Mouse (Mus musculus) heart, embryonic 10.5 days (tissue): ENCODE measurements around the gene Gm10912. TPM values are rescaled to one million over a fixed set of nuclear protein-coding genes. Genes with fewer than 3 reads are reported as not detected.
"Not testable (repeated sequence)": the region's sequence is repeated elsewhere in the genome, so short reads cannot be mapped to it uniquely, and the experiment has no call there.

ENCODE experiments used
- DNase-seq: peaks from one replicate; pipeline ENCODE4 v3.0.0-alpha.2; 2017; ENCODE audit warnings: low spot score
- H3K27ac ChIP-seq: fragments of 300-500 bp; sonication (generic); 2 replicates; pipeline ENCODE4 v1.5.1; 2016; ENCODE audit warnings: mild to moderate bottlenecking
- H3K27me3 ChIP-seq: fragments of 300-500 bp; sonication (generic); 2 replicates; pipeline ENCODE4 v1.6.1; 2016; ENCODE audit warnings: mild to moderate bottlenecking; ENCODE audit not compliant: poor library complexity, insufficient read depth, severe bottlenecking
- H3K36me3 ChIP-seq: fragments of 300-500 bp; sonication (generic); 2 replicates; pipeline ENCODE4 v1.6.1; 2016; ENCODE audit warnings: mild to moderate bottlenecking, moderate library complexity
- H3K4me1 ChIP-seq: fragments of 300-500 bp; sonication (generic); 2 replicates; pipeline ENCODE4 v1.6.1; 2016; ENCODE audit warnings: mild to moderate bottlenecking
- H3K4me3 ChIP-seq: fragments of 300-500 bp; sonication (generic); 2 replicates; pipeline ENCODE4 v1.5.1; 2016; ENCODE audit warnings: mild to moderate bottlenecking, moderate library complexity
- H3K9me3 ChIP-seq: fragments of 300-500 bp; sonication (generic); 2 replicates; pipeline ENCODE4 v1.6.1; 2016; ENCODE audit warnings: mild to moderate bottlenecking, moderate library complexity
- WGBS: fragments of 180-500 bp; shearing (Covaris S2); methylation state at CpG from one replicate; pipeline ENCODE4 v1.1.7; 2016; 5-methylcytosine and 5-hydroxymethylcytosine counted together
- polyA plus RNA-seq: library from polyadenylated mRNA; unstranded; fragments of >200 nt; fragmentation: Nextera tagmentation; extraction: Ambion mirVana; gene quantifications from 2 replicates; pipeline ENCODE4 v1.2.1, GENCODE M21; 2016

Gene Gm10912
- polyA plus RNA-seq, 1 experiment from 2014 or later = not detected

DNA sequence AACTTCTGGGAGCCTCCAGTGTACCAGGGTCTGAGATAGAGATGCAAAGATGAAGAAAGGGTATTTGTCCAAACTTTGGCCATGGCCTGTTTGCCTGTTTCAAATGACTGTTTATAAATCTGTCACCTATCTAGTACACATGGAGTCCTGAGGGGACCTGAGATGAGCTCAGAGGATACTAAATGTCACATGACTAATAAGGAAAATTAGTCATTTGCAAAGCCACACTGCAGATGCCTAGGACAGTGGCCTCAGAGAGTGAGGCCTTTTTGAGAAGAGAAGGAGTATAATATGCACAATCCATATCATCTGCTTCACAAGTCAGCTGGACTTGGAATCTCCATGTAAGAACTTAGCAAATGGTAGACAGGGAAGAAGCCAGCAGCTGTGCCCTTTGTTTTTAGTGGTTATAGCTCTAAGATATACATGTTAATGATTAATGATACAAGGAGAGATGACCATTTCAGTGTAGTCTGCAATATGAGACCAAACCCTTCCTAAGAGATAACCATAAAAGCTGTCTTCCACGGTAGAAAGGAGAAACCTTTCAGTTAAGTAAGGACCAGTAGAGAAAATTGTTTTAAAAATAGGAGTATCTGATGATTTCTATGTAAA is 15.9 kb downstream of the Gm10912 start:
- not testable (repeated sequence) for H3K9me3 ChIP-seq, H3K36me3 ChIP-seq, H3K4me3 ChIP-seq, H3K27me3 ChIP-seq, H3K27ac ChIP-seq, H3K4me1 ChIP-seq, DNase-seq
- WGBS = no CpG with 5 or more reads among the region's 1 CpGs

DNA sequence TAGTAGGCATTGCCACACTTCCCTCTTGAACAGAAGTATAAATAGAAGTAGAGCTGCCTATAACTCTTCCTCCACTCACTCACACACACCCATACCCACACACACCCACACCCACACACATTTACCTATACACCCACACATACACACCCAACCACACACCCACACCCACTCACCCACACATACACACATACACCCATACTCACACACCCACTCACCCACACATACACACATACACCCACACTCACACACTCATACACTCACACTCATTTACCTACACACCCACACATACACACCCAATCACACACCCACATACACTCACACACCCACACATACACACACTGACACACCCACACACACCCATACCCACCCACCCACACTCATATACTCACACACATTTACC is 16.8 kb downstream of the Gm10912 start:
- H3K27ac ChIP-seq = no peak overlapping the region
- no peaks in the 10 kb centered on the region for H3K9me3 ChIP-seq
- no peaks in the 10 kb centered on the region for H3K36me3 ChIP-seq
- H3K27me3 ChIP-seq = no peaks in the 10 kb centered on the region
- peaks cover 7% of the 10 kb centered on the region; the same call in 1 of the 2 replicates for H3K4me1 ChIP-seq
- DNase-seq = no peak
- H3K4me3 ChIP-seq = no peak overlapping the region

- not testable (repeated sequence) for DNase-seq, H3K9me3 ChIP-seq, H3K36me3 ChIP-seq, H3K27ac ChIP-seq, H3K4me1 ChIP-seq, H3K4me3 ChIP-seq, H3K27me3 ChIP-seq
Observed at GRCm38 (mm10) chr2:104084027-104084426, 18.4 kb downstream of the Gm10912 start.

DNA sequence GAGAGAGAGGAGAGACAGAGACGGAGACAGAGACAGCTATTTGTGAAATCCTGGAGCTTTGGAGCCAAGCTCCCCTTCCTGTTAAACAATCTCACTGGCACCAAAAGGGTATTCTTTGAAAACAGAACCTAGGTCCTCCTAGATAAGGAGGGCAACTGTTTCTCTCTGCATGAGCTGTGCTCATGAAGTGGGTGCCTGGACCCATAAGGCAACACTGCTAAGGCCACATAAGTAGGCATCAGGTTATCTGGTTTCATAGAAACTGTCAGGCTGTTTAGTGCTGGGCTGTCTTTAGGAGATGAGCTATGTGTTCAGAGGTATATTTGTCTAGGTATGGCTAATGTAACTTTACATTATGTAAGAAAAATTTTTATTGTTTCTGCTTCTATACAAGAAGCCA is 21.9 kb downstream of the Gm10912 start:
- H3K36me3 ChIP-seq, H3K4me3 ChIP-seq, H3K27ac ChIP-seq, DNase-seq, H3K9me3 ChIP-seq, H3K4me1 ChIP-seq, H3K27me3 ChIP-seq: not testable (repeated sequence)
- 79% methylated on average over 1 of the region's 1 CpGs for WGBS

- 84% methylated on average over 2 of the region's 2 CpGs for WGBS
- Histone ChIP-seq H3K9me3 (no peaks in the 10 kb centered on the region), H3K27me3 (no peaks in the 10 kb centered on the region), H3K27ac (no peak overlapping the region), H3K4me3 (no peak overlapping the region), H3K36me3 (no peaks in the 10 kb centered on the region), H3K4me1 (peaks cover 21% of the 10 kb centered on the region)
- DNase-seq = peak; percentile 51
Observed at GRCm38 (mm10) chr2:104093305-104093704, 27.7 kb downstream of the Gm10912 start.

DNA sequence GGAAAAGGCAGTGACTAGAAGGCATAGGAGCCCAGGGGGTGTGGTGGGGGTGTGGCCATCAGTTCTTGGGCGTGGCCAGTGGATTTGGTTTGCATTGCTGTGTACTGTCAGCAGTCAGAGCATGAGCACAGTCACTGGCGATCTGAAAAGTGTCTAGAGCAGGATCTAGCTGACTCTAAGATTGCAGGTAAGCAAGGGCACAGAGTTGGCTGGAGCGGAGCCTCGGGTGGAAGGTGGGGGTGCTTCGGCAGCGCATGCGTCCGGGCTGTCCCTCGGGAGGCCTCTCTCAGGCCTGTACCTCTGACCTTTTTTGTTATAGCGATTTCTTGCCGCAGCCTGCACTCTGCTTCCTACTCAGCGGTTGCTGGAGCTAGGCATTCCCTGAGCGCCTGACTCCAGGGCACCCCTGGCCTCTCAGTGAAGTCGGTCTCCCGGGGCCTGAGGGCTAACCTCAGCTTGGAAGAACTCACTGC is 30.2 kb downstream of the Gm10912 start, which contains the start of gene Cd59a:
Gene Cd59a (plus strand): TSS at position 61 of the 473 bp plus-strand sequence.
- Histone ChIP-seq H3K36me3 (no peaks in the 10 kb centered on the region), H3K27ac (peak within 1 kb of the TSS; percentile 92), H3K4me3 (peak within 1 kb of the TSS; percentile 69), H3K27me3 (no peaks in the 10 kb centered on the region), H3K9me3 (no peaks in the 10 kb centered on the region), H3K4me1 (peaks cover 42% of the 10 kb centered on the region)
- peak; percentile 96 for DNase-seq
- WGBS = 1% methylated on average over 15 of the region's 15 CpGs

DNA sequence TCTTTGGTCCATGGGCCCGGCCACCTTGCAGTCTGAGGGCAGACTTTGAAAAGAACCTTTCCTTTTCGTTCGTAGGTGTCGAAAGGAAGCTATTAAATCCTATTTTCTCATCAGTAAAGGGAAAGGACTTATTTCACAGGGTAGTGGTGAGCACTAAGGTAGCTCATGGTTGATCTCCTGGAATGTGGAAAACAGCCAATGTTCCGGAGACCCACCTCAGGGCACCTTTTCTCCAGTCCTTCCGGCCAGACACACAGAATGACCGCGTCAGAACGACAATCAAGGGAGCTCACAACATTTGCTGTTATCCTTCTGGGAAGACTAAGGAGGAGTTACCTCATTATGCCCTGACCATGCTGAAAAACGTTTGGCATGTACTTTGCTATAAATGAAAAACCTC is 30.6 kb downstream of the Gm10912 start:
- H3K4me3 ChIP-seq = peak overlapping the region; percentile 69
- peak; percentile 71 for DNase-seq
- 26% methylated on average over 10 of the region's 10 CpGs for WGBS
- peak overlapping the region; percentile 92 for H3K27ac ChIP-seq
- no peaks in the 10 kb centered on the region for H3K9me3 ChIP-seq
- H3K27me3 ChIP-seq = no peaks in the 10 kb centered on the region
- no peaks in the 10 kb centered on the region for H3K36me3 ChIP-seq
- H3K4me1 ChIP-seq = peaks cover 42% of the 10 kb centered on the region

GRCm38 (mm10) chr2:104096796-104097195 is 31.2 kb downstream of the Gm10912 start:
- 49% methylated on average over 1 of the region's 1 CpGs for WGBS

GRCm38 (mm10) chr2:104097396-104097795 is 31.8 kb downstream of the Gm10912 start:
- Histone ChIP-seq H3K4me3 (peak overlapping the region; percentile 39), H3K4me1 (peaks cover 45% of the 10 kb centered on the region), H3K27ac (peak overlapping the region; percentile 67)
- 83% methylated on average over 4 of the region's 4 CpGs for WGBS
- H3K9me3 ChIP-seq, H3K36me3 ChIP-seq, H3K27me3 ChIP-seq: not testable (repeated sequence)
- peak; percentile 73 for DNase-seq

More at GRCm38 (mm10) chr2:104096796-104097195, 31.2 kb downstream of the Gm10912 start:
- H3K36me3 ChIP-seq, H3K27me3 ChIP-seq, H3K9me3 ChIP-seq: not testable (repeated sequence)
- DNase-seq = peak; percentile 74
- Histone ChIP-seq H3K4me1 (peaks cover 42% of the 10 kb centered on the region), H3K27ac (peak overlapping the region; percentile 92; the same call in 1 of the 2 replicates), H3K4me3 (peak overlapping the region; percentile 69)

GRCm38 (mm10) chr2:104098529-104099230 is 33.1 kb downstream of the Gm10912 start:
- peaks cover 58% of the 10 kb centered on the region for H3K4me1 ChIP-seq
- H3K4me3 ChIP-seq = peak overlapping the region; percentile 27; the same call in 1 of the 2 replicates
- no peaks in the 10 kb centered on the region for H3K36me3 ChIP-seq
- H3K27me3 ChIP-seq = no peaks in the 10 kb centered on the region
- H3K27ac ChIP-seq = peak overlapping the region; percentile 80
- no peaks in the 10 kb centered on the region for H3K9me3 ChIP-seq
- DNase-seq = peak; percentile 91
- 6% methylated on average over 3 of the region's 3 CpGs for WGBS

DNA sequence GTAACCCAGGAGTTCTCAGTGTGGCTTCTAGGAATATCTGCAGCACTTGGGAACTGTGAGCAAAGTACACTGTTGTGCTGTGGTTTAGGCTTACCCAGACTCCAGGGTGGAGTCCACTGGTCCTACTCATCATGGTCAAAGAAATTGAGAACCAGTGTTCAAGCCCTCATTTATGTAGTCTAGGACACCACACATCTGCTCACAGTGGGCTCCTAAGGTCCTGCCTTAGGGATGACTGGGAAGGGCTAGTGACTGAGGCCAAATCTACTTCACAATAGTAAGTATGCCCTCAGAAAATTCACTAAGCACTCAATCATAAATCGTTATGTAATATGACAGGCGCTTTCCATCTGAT is 33.6 kb downstream of the Gm10912 start:
- H3K4me1 ChIP-seq = peaks cover 56% of the 10 kb centered on the region
- DNase-seq = peak; percentile 68
- no peaks in the 10 kb centered on the region for H3K27me3 ChIP-seq
- H3K36me3 ChIP-seq = peaks cover 2% of the 10 kb centered on the region; the same call in 1 of the 2 replicates
- no peaks in the 10 kb centered on the region for H3K9me3 ChIP-seq
- peak overlapping the region; percentile 27; the same call in 1 of the 2 replicates for H3K4me3 ChIP-seq
- 92% methylated on average over 2 of the region's 2 CpGs for WGBS
- H3K27ac ChIP-seq = peak overlapping the region; percentile 80

DNA sequence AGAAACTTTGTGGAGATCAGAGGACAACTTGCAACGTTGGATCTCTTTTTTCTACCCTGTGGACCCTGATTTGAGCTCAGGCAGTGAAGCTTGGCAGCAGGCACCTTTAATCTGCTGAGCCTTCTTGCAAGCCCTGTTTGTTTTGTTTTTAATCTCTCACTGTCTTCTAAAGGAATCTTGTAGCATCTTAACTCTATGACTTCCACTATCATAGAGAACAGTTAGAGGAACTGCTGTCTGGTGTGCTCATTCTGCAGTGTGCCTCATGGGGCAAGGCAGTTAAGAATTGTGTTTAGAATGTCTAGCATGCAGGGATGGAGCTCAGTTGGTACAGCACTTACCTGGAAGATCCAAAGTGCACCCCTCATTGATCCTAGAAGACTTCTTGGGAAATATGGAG is 34.3 kb downstream of the Gm10912 start:
- Histone ChIP-seq H3K27me3 (no peaks in the 10 kb centered on the region), H3K9me3 (no peaks in the 10 kb centered on the region), H3K4me3 (no peak overlapping the region), H3K36me3 (peaks cover 2% of the 10 kb centered on the region; the same call in 1 of the 2 replicates), H3K27ac (peak overlapping the region; percentile 80), H3K4me1 (peaks cover 56% of the 10 kb centered on the region)
- WGBS = 31% methylated on average over 1 of the region's 1 CpGs
- peak; percentile 55 for DNase-seq

- Histone ChIP-seq H3K4me1 (peaks cover 32% of the 10 kb centered on the region), H3K27ac (no peak overlapping the region), H3K27me3 (no peaks in the 10 kb centered on the region), H3K4me3 (no peak overlapping the region), H3K36me3 (peaks cover 2% of the 10 kb centered on the region; the same call in 1 of the 2 replicates), H3K9me3 (no peaks in the 10 kb centered on the region)
- no peak for DNase-seq
- WGBS = 82% methylated on average over 6 of the region's 6 CpGs
Observed at GRCm38 (mm10) chr2:104104800-104105199, 39.2 kb downstream of the Gm10912 start.
